Mouse (Mus musculus): ENCODE results near the gene Rfx8. TPM values are rescaled to one million over a fixed set of nuclear protein-coding genes. Genes with fewer than 3 reads are reported as not detected.

Rfx8 gene
- polyA plus RNA-seq (2021; fragmentation: Nextera tagmentation): 0.15 and 0.46 TPM in 2 replicates
- long read RNA-seq, experiment 1: 0 reads
- long read RNA-seq, experiment 2, partial matches to known transcripts: 1 of 6 reads
- long read RNA-seq, experiment 2, other reads (novel, unspliced or antisense): 1 of 6 reads

DNA sequence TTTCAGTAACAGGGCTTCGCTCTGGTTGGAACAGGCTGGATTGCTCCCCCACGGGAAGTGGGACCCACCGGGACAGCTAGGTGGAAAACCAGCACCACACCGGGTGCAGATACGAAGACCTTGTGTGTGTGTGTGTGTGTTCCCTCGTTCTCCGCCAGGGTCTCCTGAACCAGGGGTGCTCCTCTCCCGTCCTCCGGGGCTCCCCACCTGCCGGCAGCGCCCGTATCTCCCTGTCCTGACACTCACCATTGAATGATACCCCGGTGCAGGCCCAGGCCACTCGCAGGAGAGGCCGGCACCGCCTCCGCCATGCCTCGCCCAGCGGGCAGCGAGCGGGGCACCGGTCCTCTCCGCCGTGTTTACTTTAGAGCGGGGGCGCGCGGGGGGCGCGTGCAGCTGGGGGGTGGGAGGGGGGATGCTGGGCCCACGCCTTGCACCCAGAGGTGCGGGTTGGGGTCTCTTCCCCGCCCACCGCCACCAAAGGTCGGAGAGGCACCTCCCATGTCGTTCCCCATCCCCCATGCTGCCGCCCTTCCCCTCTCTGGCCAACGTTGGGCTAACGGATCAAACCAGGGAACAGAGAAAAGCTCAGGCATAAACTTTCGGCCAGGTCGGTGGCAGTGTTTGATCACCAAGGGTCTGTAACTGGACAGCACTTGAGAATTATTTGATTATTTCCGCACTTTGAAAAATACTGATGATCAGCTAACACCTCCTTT is at the start of gene Rfx8:
Gene Rfx8, minus strand, starts transcription at position 366 of the 719 bp plus-strand sequence.

DNA sequence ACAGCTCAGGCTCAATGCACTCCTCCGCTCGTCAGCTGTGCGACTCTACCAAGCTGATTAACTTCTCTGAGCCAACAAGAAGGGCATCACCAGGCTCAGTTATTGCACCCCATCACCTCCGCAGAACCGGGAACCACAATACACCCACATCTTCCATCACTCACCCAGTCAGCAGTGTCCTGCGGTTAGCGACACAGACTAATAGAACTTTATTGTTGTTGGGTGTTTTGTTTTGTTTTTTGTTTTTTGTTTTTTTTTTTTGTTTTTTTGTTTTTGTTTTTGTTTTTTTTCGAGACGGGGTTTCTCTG is 69.6 kb downstream of the Rfx8 start, which contains the start of gene Creg2:
Gene Creg2, minus strand, starts transcription at position 234 of the 308 bp plus-strand sequence.

Other genes with a start within 250 kb of the Rfx8 start
- gene Tbc1d8, start 242.2 kb downstream of the Rfx8 start, polyA plus RNA-seq (2021; fragmentation: Nextera tagmentation): 3.9 and 4.0 TPM in 2 replicates
- 4.5 and 4.6 TPM in 2 replicates for gene Cnot11, start 186.0 kb downstream of the Rfx8 start, polyA plus RNA-seq (2021; fragmentation: Nextera tagmentation)
- 7.6 and 8.2 TPM in 2 replicates for gene Rnf149, start 143.6 kb downstream of the Rfx8 start, polyA plus RNA-seq (2021; fragmentation: Nextera tagmentation)
- gene Creg2, start 69.5 kb downstream of the Rfx8 start, polyA plus RNA-seq (2021; fragmentation: Nextera tagmentation): 27.5 and 28.4 TPM in 2 replicates
- not detected in 2 replicates for gene Gm3646, start 84.3 kb upstream of the Rfx8 start, polyA plus RNA-seq (2021; fragmentation: Nextera tagmentation)
- gene Map4k4, start 179.9 kb upstream of the Rfx8 start, polyA plus RNA-seq (2021; fragmentation: Nextera tagmentation): 2.7 TPM in 2 replicates

Measured in layer of hippocampus, adult 6 months (tissue).